In genomic region chr8:108811694-108812093, GRCm38 (mm10) we compare ENCODE assay signal across 12 mouse cellular contexts.
A peak's percentile ranks its signal among the peaks of the same experiment; 100 is the strongest.
DNase-seq lines count a peak whose midpoint lies in the region; ATAC-seq lines count a peak whose summit lies in the region.
"Had no signal": no experiment of that assay in that cellular context is flagged by ENCODE, and none has a peak within 500 bp of the region (broad histone marks: within the 10 kb centered on the region; RNA-seq: fewer than 3 reads in every experiment).

No protein-coding gene starts in this region.

- no peak overlapping the region for H3K4me3 ChIP-seq in hindbrain, embryonic 15.5 days
- no peak overlapping the region for H3K4me3 ChIP-seq in hindbrain, embryonic 11.5 days (ENCODE audit: low read depth, low read length)
- no peak overlapping the region for H3K4me3 ChIP-seq in limb, embryonic 12.5 days (replicated peaks)

- no peak overlapping the region for H3K9ac ChIP-seq in hindbrain, embryonic 15.5 days
- H3K9ac ChIP-seq in hindbrain, embryonic 11.5 days (ENCODE audit: low read depth, low read length): no peak overlapping the region
- H3K9ac ChIP-seq in limb, embryonic 12.5 days (replicated peaks): no peak overlapping the region

- no peaks in the 10 kb centered on the region for H3K27me3 ChIP-seq in hindbrain, embryonic 15.5 days
- H3K27me3 ChIP-seq in hindbrain, embryonic 11.5 days (ENCODE audit: control insufficient read depth, insufficient read depth, low read length): no peaks in the 10 kb centered on the region
- no peaks in the 10 kb centered on the region for H3K27me3 ChIP-seq in limb, embryonic 12.5 days

- peak; percentile 64 to 75 for DNase-seq in cerebellum, postnatal 10 days
- DNase-seq in cerebellum, adult 8-10 months: no peak
- no peak for DNase-seq in hindbrain, embryonic 11.5 days (ENCODE audit: low spot score)
- peak; percentile 31 for DNase-seq in NIH3T3 (ENCODE audit: low read depth)
- DNase-seq in spleen, postnatal 36 days (ENCODE audit: low spot score in 2 of 2): no peak
- DNase-seq: embryo, embryonic 11 days; kidney, adult 11 months; spleen, adult 18-20 months had no signal

- WGBS in hindbrain, embryonic 15.5 days: 63% methylated on average over 10 of the region's 10 CpGs
- 75% methylated on average over 10 of the region's 10 CpGs for WGBS in hindbrain, embryonic 11.5 days
- 27% methylated on average over 10 of the region's 10 CpGs for WGBS in limb, embryonic 12.5 days

- no peaks in the 10 kb centered on the region for H3K9me3 ChIP-seq in hindbrain, embryonic 15.5 days
- H3K9me3 ChIP-seq in hindbrain, embryonic 11.5 days (ENCODE audit: control insufficient read depth, low read length): no peaks in the 10 kb centered on the region
- no peaks in the 10 kb centered on the region for H3K9me3 ChIP-seq in limb, embryonic 12.5 days

- ATAC-seq in hindbrain, embryonic 15.5 days (ENCODE audit: low FRiP score, low read depth): 0 out of 2 replicates have a peak, but pooled peaks have one; percentile 36
- ATAC-seq in hindbrain, embryonic 11.5 days (ENCODE audit: low FRiP score): no peak
- no peak for ATAC-seq in limb, embryonic 12.5 days (ENCODE audit: insufficient number of reproducible peaks, insufficient read depth, low FRiP score, low TSS enrichment, low read depth)
- ATAC-seq in activated CD4-positive, CD25-positive, alpha-beta regulatory T cell, adult 4 months: no peak

- peaks cover 22% of the 10 kb centered on the region for H3K4me1 ChIP-seq in hindbrain, embryonic 15.5 days (replicated peaks)
- H3K4me1 ChIP-seq in hindbrain, embryonic 11.5 days (replicated peaks; ENCODE audit: control insufficient read depth, insufficient read depth, low read length): no peaks in the 10 kb centered on the region
- H3K4me1 ChIP-seq in limb, embryonic 12.5 days (replicated peaks): peaks cover 38% of the 10 kb centered on the region

- H3K27ac ChIP-seq in hindbrain, embryonic 15.5 days (replicated peaks): no peak overlapping the region
- no peak overlapping the region for H3K27ac ChIP-seq in hindbrain, embryonic 11.5 days (ENCODE audit: low read depth, low read length)
- H3K27ac ChIP-seq in limb, embryonic 12.5 days: peak overlapping the region; percentile 73; the same call in 1 of the 2 replicates

- no peak overlapping the region for H3K4me2 ChIP-seq in hindbrain, embryonic 15.5 days
- H3K4me2 ChIP-seq in hindbrain, embryonic 11.5 days (replicated peaks; ENCODE audit: low read depth, low read length): no peak overlapping the region
- no peak overlapping the region for H3K4me2 ChIP-seq in limb, embryonic 12.5 days
- H3K4me2 ChIP-seq: liver, embryonic 11.5 days had no signal

- H3K36me3 ChIP-seq in hindbrain, embryonic 15.5 days: no peaks in the 10 kb centered on the region
- no peaks in the 10 kb centered on the region for H3K36me3 ChIP-seq in hindbrain, embryonic 11.5 days (ENCODE audit: control insufficient read depth, insufficient read depth, low read length)
- H3K36me3 ChIP-seq in limb, embryonic 12.5 days: peaks cover 53% of the 10 kb centered on the region

Comparison
In these comparisons a context has a peak if more than half of its experiments do, and no peak if none do; other contexts are left out.
1. DNase-seq: peak in cerebellum, postnatal 10 days (2 of 2) and NIH3T3 (single experiment); none in cerebellum, adult 8-10 months (single experiment), hindbrain, embryonic 11.5 days (single experiment) and spleen, postnatal 36 days (0 of 2).